Mouse (Mus musculus): Measurements from ENCODE around the gene Klhl33. TPM values are rescaled to one million over a fixed set of nuclear protein-coding genes. Genes with fewer than 3 reads are reported as not detected.
"Not testable (repeated sequence)": the region's sequence is repeated elsewhere in the genome, so short reads cannot be mapped to it uniquely, and the experiment has no call there.

Gene Klhl33
- polyA plus RNA-seq, 1 experiment from 2014 or later = 0.17 TPM

GRCm38 (mm10) chr14:50870805-50871143 lies 26.5 kb downstream of the Klhl33 start:
- Histone ChIP-seq H3K36me3 (ENCODE audit: control insufficient read depth, insufficient read depth, low read length) (no peaks in the 10 kb centered on the region), H3K4me2 (ENCODE audit: low read depth) (peak overlapping the region; percentile 70), H3K27ac (ENCODE audit: low read depth, low read length) (no peak overlapping the region), H3K27me3 (ENCODE audit: control insufficient read depth, insufficient read depth, low read length) (no peaks in the 10 kb centered on the region), H3K9ac (ENCODE audit: low read length) (peak overlapping the region; percentile 72), H3K4me3 (ENCODE audit: low read depth, low read length) (peak overlapping the region; percentile 53), H3K9me3 (ENCODE audit: control insufficient read depth, low read length) (no peaks in the 10 kb centered on the region), H3K4me1 (ENCODE audit: control insufficient read depth, insufficient read depth, low read length) (no peaks in the 10 kb centered on the region)
- WGBS = 34% methylated on average over 5 of the region's 5 CpGs
- ATAC-seq (ENCODE audit: insufficient read depth, low FRiP score, low TSS enrichment) = peak; percentile 28
- DNase-seq (ENCODE audit: low spot score) = no peak

GRCm38 (mm10) chr14:50869889-50870804 lies 27.2 kb downstream of the Klhl33 start, which contains the start of gene Tep1:
TSS of gene Tep1 (minus strand) at chr14:50870560.
- 6% methylated on average over 32 of the region's 32 CpGs for WGBS
- no peaks in the 10 kb centered on the region for H3K4me1 ChIP-seq (ENCODE audit: control insufficient read depth, insufficient read depth, low read length)

GRCm38 (mm10) chr14:50868656-50869055 lies 28.7 kb downstream of the Klhl33 start:
- ATAC-seq (ENCODE audit: insufficient read depth, low FRiP score, low TSS enrichment) (no peak), DNase-seq (ENCODE audit: low spot score) (no peak)
- H3K36me3 ChIP-seq (ENCODE audit: control insufficient read depth, insufficient read depth, low read length) = no peaks in the 10 kb centered on the region
- H3K9ac ChIP-seq (ENCODE audit: low read length) = no peak overlapping the region
- H3K27me3 ChIP-seq (ENCODE audit: control insufficient read depth, insufficient read depth, low read length) = no peaks in the 10 kb centered on the region
- 94% methylated on average over 5 of the region's 5 CpGs for WGBS
- no peak overlapping the region for H3K27ac ChIP-seq (ENCODE audit: low read depth, low read length)
- no peak overlapping the region for H3K4me3 ChIP-seq (ENCODE audit: low read depth, low read length)
- H3K4me1 ChIP-seq (ENCODE audit: control insufficient read depth, insufficient read depth, low read length) = no peaks in the 10 kb centered on the region
- H3K4me2 ChIP-seq (ENCODE audit: low read depth) = no peak overlapping the region
- H3K9me3 ChIP-seq (ENCODE audit: control insufficient read depth, low read length) = no peaks in the 10 kb centered on the region

More at GRCm38 (mm10) chr14:50869889-50870804, 27.2 kb downstream of the Klhl33 start, which contains the start of gene Tep1:
- no peaks in the 10 kb centered on the region for H3K36me3 ChIP-seq (ENCODE audit: control insufficient read depth, insufficient read depth, low read length)
- DNase-seq (ENCODE audit: low spot score) = peak; percentile 82
- peak within 1 kb of the TSS; percentile 70 for H3K4me2 ChIP-seq (ENCODE audit: low read depth)
- peak within 1 kb of the TSS; percentile 53 for H3K4me3 ChIP-seq (ENCODE audit: low read depth, low read length)
- no peaks in the 10 kb centered on the region for H3K27me3 ChIP-seq (ENCODE audit: control insufficient read depth, insufficient read depth, low read length)
- peak within 1 kb of the TSS; percentile 72 for H3K9ac ChIP-seq (ENCODE audit: low read length)
- 0 out of 2 replicates have a peak within 1 kb of the TSS, but pooled peaks have one; percentile 34 for H3K27ac ChIP-seq (ENCODE audit: low read depth, low read length)
- no peaks in the 10 kb centered on the region for H3K9me3 ChIP-seq (ENCODE audit: control insufficient read depth, low read length)
- ATAC-seq (ENCODE audit: insufficient read depth, low FRiP score, low TSS enrichment) = peak; percentile 82

GRCm38 (mm10) chr14:50868211-50868610 lies 29.1 kb downstream of the Klhl33 start:
- Histone ChIP-seq H3K4me3 (ENCODE audit: low read depth, low read length) (no peak overlapping the region), H3K27me3 (ENCODE audit: control insufficient read depth, insufficient read depth, low read length) (no peaks in the 10 kb centered on the region), H3K9ac (ENCODE audit: low read length) (no peak overlapping the region), H3K4me1 (ENCODE audit: control insufficient read depth, insufficient read depth, low read length) (no peaks in the 10 kb centered on the region), H3K36me3 (ENCODE audit: control insufficient read depth, insufficient read depth, low read length) (no peaks in the 10 kb centered on the region), H3K27ac (ENCODE audit: low read depth, low read length) (no peak overlapping the region), H3K4me2 (ENCODE audit: low read depth) (no peak overlapping the region), H3K9me3 (ENCODE audit: control insufficient read depth, low read length) (no peaks in the 10 kb centered on the region)
- ATAC-seq (ENCODE audit: insufficient read depth, low FRiP score, low TSS enrichment) = no peak
- no peak for DNase-seq (ENCODE audit: low spot score)
- WGBS = 72% methylated on average over 4 of the region's 4 CpGs

- H3K27me3 ChIP-seq (ENCODE audit: control insufficient read depth, insufficient read depth, low read length) = no peaks in the 10 kb centered on the region
- H3K9ac ChIP-seq (ENCODE audit: low read length) = no peak overlapping the region
- no peak for DNase-seq (ENCODE audit: low spot score)
- H3K4me2 ChIP-seq (ENCODE audit: low read depth) = no peak overlapping the region
- 89% methylated on average over 3 of the region's 3 CpGs for WGBS
- no peak overlapping the region for H3K27ac ChIP-seq (ENCODE audit: low read depth, low read length)
- H3K9me3 ChIP-seq (ENCODE audit: control insufficient read depth, low read length) = no peaks in the 10 kb centered on the region
- H3K36me3 ChIP-seq (ENCODE audit: control insufficient read depth, insufficient read depth, low read length) = no peaks in the 10 kb centered on the region
- H3K4me1 ChIP-seq (ENCODE audit: control insufficient read depth, insufficient read depth, low read length) = no peaks in the 10 kb centered on the region
- no peak for ATAC-seq (ENCODE audit: insufficient read depth, low FRiP score, low TSS enrichment)
- no peak overlapping the region for H3K4me3 ChIP-seq (ENCODE audit: low read depth, low read length)
These were observed 30.3 kb downstream of the Klhl33 start for GRCm38 (mm10) chr14:50866966-50867365.

- H3K27ac ChIP-seq (ENCODE audit: low read depth, low read length); H3K4me2 ChIP-seq (ENCODE audit: low read depth); H3K9me3 ChIP-seq (ENCODE audit: control insufficient read depth, low read length); ATAC-seq (ENCODE audit: insufficient read depth, low FRiP score, low TSS enrichment); H3K36me3 ChIP-seq (ENCODE audit: control insufficient read depth, insufficient read depth, low read length); H3K27me3 ChIP-seq (ENCODE audit: control insufficient read depth, insufficient read depth, low read length); H3K9ac ChIP-seq (ENCODE audit: low read length); H3K4me1 ChIP-seq (ENCODE audit: control insufficient read depth, insufficient read depth, low read length); DNase-seq (ENCODE audit: low spot score); H3K4me3 ChIP-seq (ENCODE audit: low read depth, low read length): not testable (repeated sequence)
These were observed 32.3 kb downstream of the Klhl33 start for GRCm38 (mm10) chr14:50865005-50865404.

- 93% methylated on average over 10 of the region's 10 CpGs for WGBS
These were observed 34.7 kb downstream of the Klhl33 start for GRCm38 (mm10) chr14:50862641-50863040.

GRCm38 (mm10) chr14:50855788-50856187 lies 41.5 kb downstream of the Klhl33 start:
- no peak overlapping the region for H3K4me3 ChIP-seq (ENCODE audit: low read depth, low read length)
- no peak overlapping the region for H3K4me2 ChIP-seq (ENCODE audit: low read depth)
- H3K9ac ChIP-seq (ENCODE audit: low read length) = no peak overlapping the region
- 87% methylated on average over 5 of the region's 5 CpGs for WGBS
- DNase-seq (ENCODE audit: low spot score) (no peak), ATAC-seq (ENCODE audit: insufficient read depth, low FRiP score, low TSS enrichment) (no peak)
- no peaks in the 10 kb centered on the region for H3K4me1 ChIP-seq (ENCODE audit: control insufficient read depth, insufficient read depth, low read length)
- H3K9me3 ChIP-seq (ENCODE audit: control insufficient read depth, low read length) = no peaks in the 10 kb centered on the region
- no peak overlapping the region for H3K27ac ChIP-seq (ENCODE audit: low read depth, low read length)
- H3K36me3 ChIP-seq (ENCODE audit: control insufficient read depth, insufficient read depth, low read length) = no peaks in the 10 kb centered on the region
- no peaks in the 10 kb centered on the region for H3K27me3 ChIP-seq (ENCODE audit: control insufficient read depth, insufficient read depth, low read length)

More at GRCm38 (mm10) chr14:50862641-50863040, 34.7 kb downstream of the Klhl33 start:
- no peak overlapping the region for H3K4me3 ChIP-seq (ENCODE audit: low read depth, low read length)
- DNase-seq (ENCODE audit: low spot score) (no peak), ATAC-seq (ENCODE audit: insufficient read depth, low FRiP score, low TSS enrichment) (no peak)
- H3K27me3 ChIP-seq (ENCODE audit: control insufficient read depth, insufficient read depth, low read length) = no peaks in the 10 kb centered on the region
- H3K27ac ChIP-seq (ENCODE audit: low read depth, low read length) = no peak overlapping the region
- H3K9me3 ChIP-seq (ENCODE audit: control insufficient read depth, low read length) = no peaks in the 10 kb centered on the region
- H3K9ac ChIP-seq (ENCODE audit: low read length) = no peak overlapping the region
- H3K4me1 ChIP-seq (ENCODE audit: control insufficient read depth, insufficient read depth, low read length) = no peaks in the 10 kb centered on the region
- H3K4me2 ChIP-seq (ENCODE audit: low read depth) = no peak overlapping the region
- no peaks in the 10 kb centered on the region for H3K36me3 ChIP-seq (ENCODE audit: control insufficient read depth, insufficient read depth, low read length)
